Mouse (Mus musculus) embryonic fibroblast, embryonic 13.5 days (primary cell): ENCODE results near the gene Epha10.

Experiments
- CTCF ChIP-seq: IDR thresholded peaks from 2 replicates; pipeline ENCODE4 v1.5.1; 2011; ENCODE audit warnings: mild to moderate bottlenecking, control low read depth, low read length, moderate library complexity, borderline replicate concordance; ENCODE audit not compliant: insufficient read depth
- POLR2A ChIP-seq: IDR thresholded peaks from 2 replicates; pipeline ENCODE4 v1.6.1; 2011; ENCODE audit warnings: low read depth, mild to moderate bottlenecking, control low read depth, low read length, moderate library complexity

DNA sequence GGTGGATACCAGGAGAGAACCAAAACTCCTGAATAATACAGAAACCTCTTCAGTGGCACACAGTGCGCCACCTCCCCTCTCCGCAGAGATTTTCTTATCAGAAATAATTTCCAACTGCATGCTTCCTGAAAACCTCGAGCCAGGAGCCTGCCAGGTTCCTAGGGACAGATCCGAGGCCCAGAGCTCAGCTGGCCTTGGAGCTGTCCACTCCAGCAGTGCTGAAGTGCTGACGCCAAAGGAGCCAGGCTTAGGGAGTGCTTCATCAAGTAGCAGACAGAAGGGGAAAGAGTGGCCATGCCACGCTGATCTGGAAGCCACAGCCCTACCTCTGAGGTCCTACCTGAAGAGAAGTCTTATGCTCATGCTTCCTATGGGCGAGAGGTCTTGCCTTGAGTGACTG, 20.3 kb upstream of the Epha10 start:
- TF ChIP-seq CTCF (no peak), POLR2A (no peak)
